Mouse (Mus musculus) spleen, postnatal 14 days (tissue): ENCODE measurements at regions not wholly inside any gene's neighbourhood (a gene's known extent, or its start where the extent isn't known, plus 50 kb on each side); places are given as distances from the start of the nearest gene placed in this dataset.

Experiments used
- DNase-seq, 2 experiments: peaks; one replicate each; pipeline ENCODE4 v3.0.0; 2021 to 2022; ENCODE audit warnings: low spot score in 2 of 2

DNA sequence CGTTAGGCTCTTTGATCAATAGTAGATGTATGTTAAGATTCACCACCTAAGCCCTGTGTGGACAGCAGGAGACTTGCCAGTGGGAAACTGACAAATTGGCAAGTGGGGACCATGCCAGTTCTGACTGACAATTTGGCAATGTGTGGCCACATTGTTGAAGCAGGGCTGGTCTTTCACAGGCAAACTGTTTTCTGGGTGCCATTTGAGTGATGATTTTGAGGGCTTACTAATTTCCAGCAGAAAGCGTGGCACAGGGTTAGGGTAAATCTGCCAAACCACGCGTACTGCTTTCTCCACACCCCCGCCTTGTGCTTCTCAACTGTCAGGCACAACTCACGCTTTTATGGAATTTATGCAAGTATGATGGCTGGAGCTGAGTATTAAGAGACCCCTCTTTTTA, 91.2 kb upstream of the Trpm3 start:
- no peak for DNase-seq

DNA sequence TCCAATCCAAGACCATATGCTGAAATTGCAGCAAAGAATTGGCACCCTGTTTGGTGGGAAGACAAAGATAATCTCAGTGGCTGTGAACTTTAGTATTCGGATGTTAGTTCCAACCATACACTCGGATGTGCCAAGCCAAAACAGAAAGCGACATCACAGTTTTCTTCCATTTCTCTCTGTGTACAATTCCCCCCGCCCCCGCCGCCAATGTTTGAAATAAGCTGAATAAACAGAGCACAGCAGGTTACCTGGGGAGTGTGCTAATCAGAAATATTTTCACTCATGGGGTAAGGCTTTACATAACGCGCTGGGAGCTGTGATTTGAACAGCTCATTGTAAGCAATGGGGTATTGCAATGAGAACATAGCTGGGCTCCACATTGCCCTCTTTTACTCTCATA, 72.5 kb upstream of the Trpm3 start:
- DNase-seq, result no peak

DNA sequence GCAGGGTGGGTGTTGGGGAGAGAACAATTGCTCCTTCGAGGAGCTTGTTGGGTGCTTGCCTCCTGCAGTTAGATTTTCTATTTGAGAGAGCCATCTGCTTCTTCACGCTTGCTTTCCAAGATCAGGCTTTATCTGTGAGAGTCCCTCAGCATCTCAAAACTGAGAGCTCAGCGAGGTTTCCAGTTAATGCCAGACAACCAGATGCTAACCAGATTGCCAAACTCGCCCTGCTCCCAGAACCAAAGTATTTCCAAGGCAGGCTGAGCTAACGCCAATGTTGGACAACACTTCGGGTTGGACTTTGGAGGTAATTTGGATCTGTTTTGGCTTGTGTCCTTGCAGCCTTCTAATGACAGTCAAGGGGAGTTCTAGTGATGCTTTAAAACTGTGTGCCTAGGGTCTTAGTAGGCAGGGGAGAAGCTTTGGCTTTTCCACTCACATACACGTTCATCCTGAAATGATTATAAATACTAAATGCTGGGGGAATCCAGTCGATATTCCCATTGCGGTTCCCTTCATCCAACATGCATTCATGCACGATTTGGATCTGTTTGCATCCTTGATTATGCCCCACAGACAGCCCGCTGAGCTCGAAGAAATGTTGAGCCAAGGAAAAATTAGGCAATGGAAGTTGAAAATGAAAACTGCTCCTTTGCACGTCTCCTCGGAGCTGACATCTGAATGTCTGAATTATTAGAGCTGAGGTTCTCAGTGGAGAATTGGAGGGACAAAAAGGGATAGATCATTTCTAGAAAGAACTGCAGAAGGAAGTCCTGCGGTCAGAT, 68.4 kb upstream of the Trpm3 start:
- DNase-seq, result no peak

DNA sequence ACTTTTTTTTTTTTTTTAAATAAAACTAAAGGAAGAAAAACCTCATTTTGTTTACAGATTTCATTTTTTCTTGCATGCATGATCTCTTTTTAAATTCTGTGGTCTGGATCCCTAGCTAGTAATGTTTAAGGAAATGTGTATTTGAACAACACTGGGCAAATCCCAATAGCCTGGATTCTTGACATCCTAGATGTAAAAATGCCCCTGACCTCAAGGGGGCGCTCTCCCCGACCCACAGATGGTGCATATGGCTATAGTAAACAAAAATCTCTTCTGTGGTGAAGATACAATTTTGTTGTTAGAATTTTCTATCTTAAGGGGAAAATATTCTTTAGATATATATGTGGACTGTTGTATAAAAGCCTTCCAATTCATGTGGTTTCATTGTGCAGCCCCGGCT, 67.1 kb upstream of the Trpm3 start:
- no peak for DNase-seq

DNA sequence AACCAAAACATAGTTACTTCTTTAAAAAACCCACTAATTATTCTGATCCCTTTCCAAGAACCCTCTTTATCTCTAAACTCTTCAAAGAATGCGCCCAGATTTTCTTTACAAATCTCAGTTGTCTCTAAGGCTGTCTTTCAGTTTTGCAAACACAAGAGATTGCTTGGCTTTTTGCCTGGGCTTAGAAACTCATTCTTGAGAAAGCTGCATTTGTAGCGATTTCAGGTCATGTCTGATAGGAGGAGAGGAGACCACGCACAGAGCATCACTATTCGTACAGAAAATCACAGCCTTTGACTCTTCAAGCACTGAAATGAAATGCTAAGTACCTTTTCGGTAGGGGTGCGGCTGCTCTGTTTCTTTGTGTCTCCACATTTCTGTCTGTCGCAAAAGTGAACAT, 64.8 kb upstream of the Trpm3 start:
- DNase-seq, result no peak

DNA sequence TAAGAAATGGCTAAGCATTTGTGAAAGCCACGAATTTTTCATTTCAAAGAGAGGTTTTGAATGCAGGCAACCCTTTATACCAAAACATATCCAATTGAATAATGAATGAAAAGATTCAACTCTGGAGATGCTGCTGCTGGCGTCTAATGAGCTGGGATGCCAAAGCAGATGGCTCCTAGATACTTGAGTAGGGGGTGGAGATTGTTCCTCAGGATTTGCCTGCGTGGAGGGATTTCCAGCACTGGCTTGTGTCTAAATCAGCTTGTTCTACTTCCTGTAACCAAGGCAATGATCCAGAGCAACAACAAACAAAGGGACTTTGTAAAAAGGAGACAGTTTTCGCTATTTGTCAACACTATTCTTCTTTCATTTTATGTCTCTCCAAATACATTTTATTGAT, 57.4 kb upstream of the Trpm3 start:
- no peak for DNase-seq
